Mouse (Mus musculus): ENCODE results near the gene Eno4. TPM values are rescaled to one million over a fixed set of nuclear protein-coding genes. Genes with fewer than 3 reads are reported as not detected.

The Eno4 gene
- polyA plus RNA-seq, 1 experiment: not detected

- 92% methylated on average over 6 of the region's 6 CpGs for WGBS
- Histone ChIP-seq H3K36me3 (ENCODE audit: control insufficient read depth, insufficient read depth, low read length) (peaks cover 15% of the 10 kb centered on the region), H3K27me3 (ENCODE audit: control insufficient read depth, insufficient read depth, low read length) (no peaks in the 10 kb centered on the region), H3K4me3 (ENCODE audit: low read depth, low read length) (no peak overlapping the region), H3K4me1 (ENCODE audit: control insufficient read depth, insufficient read depth, insufficient read length, low read length) (no peaks in the 10 kb centered on the region), H3K27ac (ENCODE audit: insufficient read depth, low read depth, low read length) (no peak overlapping the region)
- no peak for TF ChIP-seq CTCF (IDR thresholded peaks at IDR 0.05; ENCODE audit: extremely low read depth, insufficient read length, insufficient replicate concordance, low read depth, low read length)
- TF ChIP-seq POLR2A (IDR thresholded peaks at IDR 0.05; ENCODE audit: low read depth, low read length): no peak
Measured at GRCm38 (mm10) chr19:59002827-59003226, 59.6 kb downstream of the Eno4 start.

- no peaks in the 10 kb centered on the region for H3K4me1 ChIP-seq (ENCODE audit: control insufficient read depth, insufficient read depth, insufficient read length, low read length)
- WGBS: 91% methylated on average over 15 of the region's 15 CpGs
- H3K27me3 ChIP-seq (ENCODE audit: control insufficient read depth, insufficient read depth, low read length): no peaks in the 10 kb centered on the region
- H3K4me3 ChIP-seq (ENCODE audit: low read depth, low read length): no peak overlapping the region
- TF ChIP-seq CTCF (IDR thresholded peaks at IDR 0.05; ENCODE audit: extremely low read depth, insufficient read length, insufficient replicate concordance, low read depth, low read length) (no peak), POLR2A (IDR thresholded peaks at IDR 0.05; ENCODE audit: low read depth, low read length) (no peak)
- H3K36me3 ChIP-seq (ENCODE audit: control insufficient read depth, insufficient read depth, low read length): peaks cover 13% of the 10 kb centered on the region
- H3K27ac ChIP-seq (ENCODE audit: insufficient read depth, low read depth, low read length): no peak overlapping the region
Measured at GRCm38 (mm10) chr19:59006577-59007340, 63.5 kb downstream of the Eno4 start.

GRCm38 (mm10) chr19:59010802-59011201 lies 67.6 kb downstream of the Eno4 start:
- Histone ChIP-seq H3K27me3 (ENCODE audit: control insufficient read depth, insufficient read depth, low read length) (no peaks in the 10 kb centered on the region), H3K4me1 (ENCODE audit: control insufficient read depth, insufficient read depth, insufficient read length, low read length) (no peaks in the 10 kb centered on the region), H3K4me3 (ENCODE audit: low read depth, low read length) (no peak overlapping the region), H3K36me3 (ENCODE audit: control insufficient read depth, insufficient read depth, low read length) (peaks cover 4% of the 10 kb centered on the region), H3K27ac (ENCODE audit: insufficient read depth, low read depth, low read length) (no peak overlapping the region)
- 61% methylated on average over 5 of the region's 5 CpGs for WGBS
- TF ChIP-seq POLR2A (IDR thresholded peaks at IDR 0.05; ENCODE audit: low read depth, low read length) (no peak), CTCF (IDR thresholded peaks at IDR 0.05; ENCODE audit: extremely low read depth, insufficient read length, insufficient replicate concordance, low read depth, low read length) (no peak)

Other genes starting within 250 kb of the Eno4 start
- gene Pnliprp1, start 214.5 kb upstream of the Eno4 start, polyA plus RNA-seq (2012; rRNA removed): 3.3 and 1,368 TPM in 2 replicates
- 81.3 and 223 TPM in 2 replicates for gene Pnliprp2, start 183.7 kb upstream of the Eno4 start, polyA plus RNA-seq (2012; rRNA removed)
- gene 1700019N19Rik, start 149.0 kb upstream of the Eno4 start, polyA plus RNA-seq (2012; rRNA removed): not detected in 2 replicates
- gene Hspa12a, start 229 bp downstream of the Eno4 start, polyA plus RNA-seq (2012; rRNA removed): 2.6 and 16.7 TPM in 2 replicates
- gene Shtn1, start 132.7 kb downstream of the Eno4 start, polyA plus RNA-seq (2012; rRNA removed): 0.63 and 1.2 TPM in 2 replicates
- not detected in 2 replicates for gene Vax1, start 226.6 kb downstream of the Eno4 start, polyA plus RNA-seq (2012; rRNA removed)

All from small intestine, adult 2 months (tissue).